Mouse (Mus musculus) MEL (cell line): ENCODE measurements at regions not wholly inside any gene's neighbourhood (a gene's known extent, or its start where the extent isn't known, plus 50 kb on each side); places are given as distances from the start of the nearest gene placed in this dataset.

ENCODE experiments used
- DNase-seq: peaks from one replicate; pipeline ENCODE4 v3.0.0; 2011; ENCODE audit warnings: low read depth, low spot score
- H3K27ac ChIP-seq: 2 replicates; pipeline ENCODE4 v1.5.1; 2012; ENCODE audit warnings: low read depth, mild to moderate bottlenecking, control low read depth, low read length, moderate library complexity; ENCODE audit not compliant: control insufficient read depth
- H3K27me3 ChIP-seq, 2 experiments: fragments of 150-350 bp in 1 of 2; sonication (generic) in 1 of 2; 2 replicates each; pipeline ENCODE4 v1.6.1; 2012; ENCODE audit warnings: low read length in 2 of 2, mild to moderate bottlenecking in 2 of 2, improper control_type of control experiment in 1 of 2, moderate library complexity in 1 of 2; ENCODE audit not compliant: insufficient read depth in 2 of 2, control insufficient read depth in 1 of 2
- H3K36me3 ChIP-seq, 2 experiments: 2 replicates each; pipeline ENCODE4 v1.6.1; 2012 to 2014; ENCODE audit warnings: low read length in 2 of 2, improper control_type of control experiment in 1 of 2, inconsistent platforms in 1 of 2, mild to moderate bottlenecking in 1 of 2; ENCODE audit not compliant: insufficient read depth in 2 of 2, control insufficient read depth in 1 of 2
- H3K4me1 ChIP-seq, 2 experiments: fragments of 150-350 bp in 1 of 2; sonication (generic) in 1 of 2; 2 replicates each; pipeline ENCODE4 v1.6.1; 2012; ENCODE audit warnings: low read length in 2 of 2, improper control_type of control experiment in 1 of 2, mild to moderate bottlenecking in 1 of 2; ENCODE audit not compliant: insufficient read depth in 2 of 2, control insufficient read depth in 1 of 2
- H3K4me3 ChIP-seq, 2 experiments: fragments of 150-350 bp in 1 of 2; sonication (generic) in 1 of 2; 2 replicates each; pipeline ENCODE4 v1.5.1; 2012; ENCODE audit warnings: low read depth in 2 of 2, low read length in 2 of 2, mild to moderate bottlenecking in 2 of 2, moderate library complexity in 2 of 2, control low read depth in 1 of 2, improper control_type of control experiment in 1 of 2; ENCODE audit not compliant: control insufficient read depth in 1 of 2, insufficient read depth in 1 of 2
- H3K79me2 ChIP-seq: 2 replicates; pipeline ENCODE4 v1.6.1; 2012; ENCODE audit warnings: mild to moderate bottlenecking, low read length, moderate library complexity; ENCODE audit not compliant: control insufficient read depth, poor library complexity, insufficient read depth
- H3K9ac ChIP-seq: 2 replicates; pipeline ENCODE4 v1.6.1; 2012; ENCODE audit warnings: low read depth, mild to moderate bottlenecking, control low read depth, low read length, moderate library complexity; ENCODE audit not compliant: control insufficient read depth, poor library complexity, severe bottlenecking
- H3K9me3 ChIP-seq: fragments of 150-350 bp; sonication (generic); replicated peaks from 2 replicates; pipeline ENCODE4 v1.6.1; 2012; ENCODE audit warnings: mild to moderate bottlenecking, low read length, improper control_type of control experiment, moderate library complexity; ENCODE audit not compliant: insufficient read depth
- CHD1 ChIP-seq: IDR thresholded peaks from 2 replicates; pipeline ENCODE4 v1.6.1; 2012; ENCODE audit warnings: low read depth, mild to moderate bottlenecking, inconsistent platforms, low read length, improper control_type of control experiment
- CTCF ChIP-seq, 3 experiments: IDR thresholded peaks in 2 of 3; conservative IDR thresholded peaks in 1 of 3; 2 replicates each; pipeline ENCODE4 v1.5.1; 2011 to 2012; ENCODE audit warnings: low read length in 3 of 3, low read depth in 2 of 3, mild to moderate bottlenecking in 2 of 3, improper control_type of control experiment in 1 of 3, inconsistent platforms in 1 of 3, mixed read lengths in 1 of 3, moderate library complexity in 1 of 3; ENCODE audit not compliant: control insufficient read depth in 1 of 3, insufficient read depth in 1 of 3, poor library complexity in 1 of 3, severe bottlenecking in 1 of 3
- EP300 ChIP-seq, 2 experiments: IDR thresholded peaks; 2 replicates each; pipeline ENCODE4 v1.6.1; 2011; ENCODE audit warnings: improper control_type of control experiment in 2 of 2, low read length in 2 of 2, low read depth in 1 of 2, mild to moderate bottlenecking in 1 of 2
- ETS1 ChIP-seq: IDR thresholded peaks from 2 replicates; pipeline ENCODE4 v1.6.1; 2012; ENCODE audit warnings: low read depth, mild to moderate bottlenecking, inconsistent platforms, low read length, improper control_type of control experiment, moderate library complexity
- GABPA ChIP-seq: IDR thresholded peaks from 2 replicates; pipeline ENCODE4 v1.6.1; 2012; ENCODE audit warnings: low read depth, mild to moderate bottlenecking, inconsistent platforms, low read length, improper control_type of control experiment, moderate library complexity
- HCFC1 ChIP-seq: IDR thresholded peaks from 2 replicates; pipeline ENCODE4 v1.6.1; 2012; ENCODE audit warnings: low read depth, mild to moderate bottlenecking, inconsistent platforms, low read length, improper control_type of control experiment, moderate library complexity
- JUND ChIP-seq: IDR thresholded peaks from 2 replicates; pipeline ENCODE4 v1.6.1; 2011; ENCODE audit warnings: low read depth, mild to moderate bottlenecking, improper control_type of control experiment, low read length
- KAT2A ChIP-seq: conservative IDR thresholded peaks from 2 replicates; pipeline ENCODE4 v1.6.1; 2012; ENCODE audit warnings: low read depth, low read length, improper control_type of control experiment, inconsistent platforms
- MAFK ChIP-seq: IDR thresholded peaks from 2 replicates; pipeline ENCODE4 v1.6.1; 2011; ENCODE audit warnings: low read depth, mild to moderate bottlenecking, low read length, improper control_type of control experiment, borderline replicate concordance
- MAX ChIP-seq: IDR thresholded peaks from 2 replicates; pipeline ENCODE4 v1.6.1; 2011; ENCODE audit warnings: low read length, improper control_type of control experiment
- MAZ ChIP-seq: IDR thresholded peaks from 2 replicates; pipeline ENCODE4 v1.6.1; 2012; ENCODE audit warnings: low read depth, mild to moderate bottlenecking, inconsistent platforms, low read length, improper control_type of control experiment
- MXI1 ChIP-seq: IDR thresholded peaks from 2 replicates; pipeline ENCODE4 v1.6.1; 2011; ENCODE audit warnings: mild to moderate bottlenecking, low read depth, low read length, improper control_type of control experiment
- MYB ChIP-seq: IDR thresholded peaks from 2 replicates; pipeline ENCODE4 v1.6.1; 2011; ENCODE audit warnings: mild to moderate bottlenecking, low read depth, low read length, improper control_type of control experiment
- MYC ChIP-seq: IDR thresholded peaks from 2 replicates; pipeline ENCODE4 v1.6.1; 2011; ENCODE audit warnings: low read depth, mild to moderate bottlenecking, low read length, improper control_type of control experiment, moderate library complexity
- NRF1 ChIP-seq: IDR thresholded peaks from 2 replicates; pipeline ENCODE4 v1.6.1; 2014; ENCODE audit warnings: low read depth, mild to moderate bottlenecking, inconsistent platforms, low read length, improper control_type of control experiment, moderate library complexity; ENCODE audit not compliant: poor library complexity, insufficient read depth, severe bottlenecking
- POLR2AphosphoS2 ChIP-seq: IDR thresholded peaks from 2 replicates; pipeline ENCODE4 v1.6.1; 2011; ENCODE audit warnings: low read length, improper control_type of control experiment
- POLR2AphosphoS5 ChIP-seq: IDR thresholded peaks from 2 replicates; pipeline ENCODE4 v1.6.1; 2012; ENCODE audit warnings: low read depth, borderline replicate concordance, mild to moderate bottlenecking, inconsistent platforms, low read length, moderate library complexity, mixed read lengths
- RAD21 ChIP-seq: IDR thresholded peaks from 2 replicates; pipeline ENCODE4 v1.6.1; 2011; ENCODE audit warnings: mild to moderate bottlenecking, low read depth, low read length, improper control_type of control experiment
- TAL1 ChIP-seq: IDR thresholded peaks from 2 replicates; pipeline ENCODE4 v1.6.1; 2012; ENCODE audit warnings: mild to moderate bottlenecking, inconsistent platforms, low read length, moderate library complexity, mixed read lengths
- UBTF ChIP-seq: IDR thresholded peaks from 2 replicates; pipeline ENCODE4 v1.6.1; 2012; ENCODE audit warnings: low read depth, mild to moderate bottlenecking, inconsistent platforms, low read length, improper control_type of control experiment, moderate library complexity, borderline replicate concordance; ENCODE audit not compliant: insufficient read depth
- USF1 ChIP-seq: IDR thresholded peaks from 2 replicates; pipeline ENCODE4 v1.6.1; 2014; ENCODE audit warnings: low read depth, mild to moderate bottlenecking, inconsistent platforms, low read length, improper control_type of control experiment, moderate library complexity
- USF2 ChIP-seq, 2 experiments: IDR thresholded peaks; 2 replicates each; pipeline ENCODE4 v1.6.1; 2011 to 2012; ENCODE audit warnings: improper control_type of control experiment in 2 of 2, low read length in 2 of 2, borderline replicate concordance in 1 of 2, inconsistent platforms in 1 of 2, low read depth in 1 of 2, mild to moderate bottlenecking in 1 of 2; ENCODE audit not compliant: insufficient read depth in 1 of 2
- ZC3H11A ChIP-seq: IDR thresholded peaks from 2 replicates; pipeline ENCODE4 v1.6.1; 2012; ENCODE audit warnings: low read depth, mild to moderate bottlenecking, inconsistent platforms, low read length, improper control_type of control experiment
- ZKSCAN1 ChIP-seq: IDR thresholded peaks from 2 replicates; pipeline ENCODE4 v1.6.1; 2012; ENCODE audit warnings: low read depth, mild to moderate bottlenecking, inconsistent platforms, low read length, improper control_type of control experiment, moderate library complexity
- ZNF384 ChIP-seq: IDR thresholded peaks from 2 replicates; pipeline ENCODE4 v1.6.1; 2012; ENCODE audit warnings: low read depth, mild to moderate bottlenecking, inconsistent platforms, low read length, improper control_type of control experiment

DNA sequence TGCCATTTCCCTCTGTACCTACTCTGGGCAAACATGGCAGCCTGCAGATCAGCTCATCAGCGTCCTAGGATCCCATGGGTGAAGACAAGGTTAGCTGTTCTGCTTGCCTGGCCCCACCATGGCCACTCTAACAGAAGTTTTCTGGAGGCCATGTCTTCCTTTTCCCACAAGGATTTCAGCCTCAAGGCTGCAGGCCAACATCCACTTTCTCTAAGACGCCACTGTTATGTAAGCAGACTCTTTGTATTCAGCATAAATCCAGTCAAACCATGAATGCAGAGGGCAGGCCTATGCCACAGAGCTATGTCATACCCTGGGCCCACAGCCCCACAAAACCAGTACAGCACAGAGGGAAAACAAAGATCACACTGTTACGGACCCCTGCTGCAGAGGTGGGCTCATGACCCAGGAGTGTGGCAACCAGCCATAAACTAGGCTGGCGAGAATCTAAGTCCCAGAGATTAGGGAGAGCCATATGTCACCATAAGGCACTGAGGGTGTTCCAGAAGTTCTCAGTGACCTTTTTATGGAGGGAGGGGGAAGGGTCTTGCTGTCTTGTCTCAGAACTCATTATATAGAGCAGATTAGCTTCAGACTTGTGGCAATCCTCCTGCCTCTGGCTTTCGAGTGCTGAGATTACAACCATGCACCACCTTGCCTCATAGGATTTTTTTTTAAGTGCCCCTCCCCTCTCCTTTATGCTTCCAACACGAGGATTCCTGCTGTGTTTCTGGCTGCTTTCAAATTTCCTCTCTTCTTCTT is 63.2 kb upstream of the Eml4 start:
- Histone ChIP-seq H3K36me3 (no peaks in the 10 kb centered on the region), H3K4me3 (no peak overlapping the region), H3K79me2 (no peaks in the 10 kb centered on the region), H3K27ac (no peak overlapping the region), H3K9ac (no peak overlapping the region), H3K9me3 (no peaks in the 10 kb centered on the region), H3K27me3 (peaks cover 0 to 2% of the 10 kb centered on the region in 2 experiments; a peak in 1 of 4 replicates), H3K4me1 (no peaks in the 10 kb centered on the region)
- DNase-seq: no peak
- TF ChIP-seq MAFK: no peak
- TF ChIP-seq EP300 (IDR thresholded peaks at IDR 0.05; ENCODE audit: low read depth in 1 of 2, low read length in 2 of 2): no peak
- no peak for TF ChIP-seq NRF1
- TF ChIP-seq CTCF (IDR thresholded peaks at IDR 0.05 in 2 of 3, conservative IDR thresholded peaks at IDR 0.05 in 1 of 3; ENCODE audit: control insufficient read depth in 1 of 3, insufficient read depth in 1 of 3, low read depth in 2 of 3, low read length in 3 of 3, poor library complexity in 1 of 3, severe bottlenecking in 1 of 3): no peak
- TF ChIP-seq GABPA: no peak
- TF ChIP-seq ZC3H11A: no peak
- no peak for TF ChIP-seq HCFC1
- TF ChIP-seq MAZ: no peak
- TF ChIP-seq MXI1: no peak
- TF ChIP-seq RAD21: no peak
- no peak for TF ChIP-seq CHD1
- TF ChIP-seq MAX: no peak
- no peak for TF ChIP-seq USF1
- TF ChIP-seq KAT2A: no peak
- no peak for TF ChIP-seq POLR2AphosphoS2
- no peak for TF ChIP-seq ETS1
- TF ChIP-seq MYC: no peak
- TF ChIP-seq ZNF384: no peak
- TF ChIP-seq POLR2AphosphoS5: no peak
- no peak for TF ChIP-seq USF2 (IDR thresholded peaks at IDR 0.05; ENCODE audit: borderline replicate concordance in 1 of 2, insufficient read depth in 1 of 2, low read depth in 1 of 2, low read length in 2 of 2)

DNA sequence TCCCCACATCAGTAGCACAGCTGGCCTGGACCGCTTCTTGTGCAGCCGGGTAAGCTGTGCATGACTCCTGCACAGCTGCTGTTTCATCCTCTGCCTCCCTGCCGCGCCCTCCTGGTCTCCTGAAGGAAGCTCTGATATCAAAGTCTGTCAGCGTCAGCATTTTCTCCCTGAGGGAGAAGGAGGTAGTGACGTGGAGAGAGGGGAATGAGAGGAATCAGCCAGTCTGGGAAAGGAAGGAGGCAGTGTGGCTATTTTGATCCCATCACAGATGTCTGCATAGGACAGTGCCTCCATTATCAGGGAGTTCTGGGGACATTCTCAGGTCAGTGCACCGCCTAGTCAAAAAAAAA is 62.6 kb upstream of the Eml4 start:
- TF ChIP-seq GABPA: no peak
- no peak for TF ChIP-seq UBTF
- no peak for TF ChIP-seq ZC3H11A
- TF ChIP-seq MYB: no peak
- TF ChIP-seq TAL1: no peak
- TF ChIP-seq NRF1: no peak
- TF ChIP-seq ZKSCAN1: no peak
- TF ChIP-seq MAFK: no peak
- TF ChIP-seq JUND: no peak
- TF ChIP-seq EP300 (IDR thresholded peaks at IDR 0.05; ENCODE audit: low read depth in 1 of 2, low read length in 2 of 2): no peak
- H3K79me2 ChIP-seq: no peaks in the 10 kb centered on the region
- no peak overlapping the region for H3K9ac ChIP-seq
- H3K27ac ChIP-seq: no peak overlapping the region
- no peaks in the 10 kb centered on the region for H3K36me3 ChIP-seq
- no peak for DNase-seq
- H3K9me3 ChIP-seq: no peaks in the 10 kb centered on the region
- peaks cover 0 to 2% of the 10 kb centered on the region in 2 experiments; a peak in 1 of 4 replicates for H3K27me3 ChIP-seq
- no peak overlapping the region for H3K4me3 ChIP-seq
- no peaks in the 10 kb centered on the region for H3K4me1 ChIP-seq
